Mouse (Mus musculus): ENCODE data around the gene Rbm38. TPM values are rescaled to one million over a fixed set of nuclear protein-coding genes. Genes with fewer than 3 reads are reported as not detected.
A peak's percentile ranks its signal among the peaks of the same experiment; 100 is the strongest.

The Rbm38 gene
- polyA plus RNA-seq, 1 experiment from 2014 or later, result 12.6 TPM

- 62% methylated on average over 4 of the region's 4 CpGs for WGBS (ENCODE audit: missing documents)
- Histone ChIP-seq H3K27ac (no peak overlapping the region), H3K4me3 (ENCODE audit: inconsistent target) (no peak overlapping the region), H3K79me2 (ENCODE audit: inconsistent target) (no peaks in the 10 kb centered on the region), H3K36me3 (ENCODE audit: inconsistent target) (peaks cover 10% of the 10 kb centered on the region; the same call in 1 of the 2 replicates)
Observed at GRCm38 (mm10) chr2:173036611-173037010, 16.3 kb downstream of the Rbm38 start.

GRCm38 (mm10) chr2:173037347-173037746 is 17.0 kb downstream of the Rbm38 start:
- Histone ChIP-seq H3K27ac (no peak overlapping the region), H3K4me3 (ENCODE audit: inconsistent target) (no peak overlapping the region), H3K36me3 (ENCODE audit: inconsistent target) (peaks cover 10% of the 10 kb centered on the region; the same call in 1 of the 2 replicates), H3K79me2 (ENCODE audit: inconsistent target) (no peaks in the 10 kb centered on the region)
- 86% methylated on average over 5 of the region's 5 CpGs for WGBS (ENCODE audit: missing documents)

DNA sequence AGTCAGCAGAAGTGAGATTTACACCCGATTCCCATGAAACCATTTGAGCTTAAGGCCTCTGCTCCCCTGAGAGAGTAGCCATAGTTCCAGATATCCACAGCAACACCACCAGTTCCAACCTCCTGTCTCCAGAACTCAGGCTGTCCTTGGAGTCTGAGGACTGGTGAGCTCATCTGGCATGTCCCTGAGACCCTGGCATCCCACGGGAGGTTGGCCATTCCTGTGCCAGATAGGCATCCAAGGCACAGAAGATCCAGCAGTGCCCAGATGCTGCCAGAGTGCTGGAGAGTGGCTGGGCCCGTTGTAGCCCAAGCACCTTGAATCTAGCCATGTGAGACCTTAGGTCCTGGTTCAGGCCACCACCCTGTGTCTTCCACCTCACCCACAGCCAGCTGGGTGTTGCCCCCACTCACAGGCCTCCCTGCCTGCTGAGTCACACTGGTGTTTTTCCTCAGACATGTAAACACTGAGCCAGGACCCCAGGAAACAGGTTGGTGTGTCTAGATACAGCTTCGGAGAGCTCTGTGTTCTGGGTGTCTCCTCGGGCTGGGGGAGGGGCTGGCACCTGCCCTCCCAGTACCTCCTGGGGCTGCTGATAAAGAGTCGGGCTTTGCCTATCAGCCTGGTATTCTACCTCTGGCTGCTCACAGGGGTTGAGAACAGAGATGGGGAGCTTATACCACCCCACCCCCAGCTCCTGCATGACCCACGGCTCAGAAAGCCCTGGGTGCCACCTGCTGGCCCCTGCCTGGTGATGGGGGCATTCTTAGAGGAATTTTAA is 17.7 kb downstream of the Rbm38 start:
- Histone ChIP-seq H3K79me2 (ENCODE audit: inconsistent target) (no peaks in the 10 kb centered on the region), H3K4me3 (ENCODE audit: inconsistent target) (no peak overlapping the region)
- 62% methylated on average over 7 of the region's 7 CpGs for WGBS (ENCODE audit: missing documents)

DNA sequence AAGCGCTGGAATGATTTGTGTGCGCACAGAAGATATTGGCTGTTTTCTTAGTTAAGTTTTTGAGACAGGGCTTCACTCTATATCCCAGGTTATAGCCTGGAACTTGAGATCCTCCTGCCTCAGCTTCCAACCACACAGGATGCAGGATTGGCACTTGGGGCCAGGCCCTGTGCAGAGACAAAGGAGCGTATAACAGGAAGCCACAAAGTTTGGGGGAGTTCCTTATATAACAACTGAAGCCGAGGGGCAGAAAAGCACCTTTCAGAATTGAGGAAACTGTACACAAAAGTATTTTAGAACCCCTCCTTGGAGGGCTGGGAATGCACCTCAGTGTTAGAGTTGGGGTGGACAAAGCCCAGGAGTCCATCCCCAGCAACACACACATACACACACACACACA is 18.7 kb downstream of the Rbm38 start:
- Histone ChIP-seq H3K79me2 (ENCODE audit: inconsistent target) (no peaks in the 10 kb centered on the region), H3K27ac (no peak overlapping the region), H3K4me3 (ENCODE audit: inconsistent target) (no peak overlapping the region), H3K36me3 (ENCODE audit: inconsistent target) (peaks cover under 1% of the 10 kb centered on the region; the same call in 1 of the 2 replicates)
- 66% methylated on average over 4 of the region's 4 CpGs for WGBS (ENCODE audit: missing documents)

More for the DNA sequence above, 17.7 kb downstream of the Rbm38 start:
- Histone ChIP-seq H3K27ac (no peak overlapping the region), H3K36me3 (ENCODE audit: inconsistent target) (peaks cover 10% of the 10 kb centered on the region; the same call in 1 of the 2 replicates)

DNA sequence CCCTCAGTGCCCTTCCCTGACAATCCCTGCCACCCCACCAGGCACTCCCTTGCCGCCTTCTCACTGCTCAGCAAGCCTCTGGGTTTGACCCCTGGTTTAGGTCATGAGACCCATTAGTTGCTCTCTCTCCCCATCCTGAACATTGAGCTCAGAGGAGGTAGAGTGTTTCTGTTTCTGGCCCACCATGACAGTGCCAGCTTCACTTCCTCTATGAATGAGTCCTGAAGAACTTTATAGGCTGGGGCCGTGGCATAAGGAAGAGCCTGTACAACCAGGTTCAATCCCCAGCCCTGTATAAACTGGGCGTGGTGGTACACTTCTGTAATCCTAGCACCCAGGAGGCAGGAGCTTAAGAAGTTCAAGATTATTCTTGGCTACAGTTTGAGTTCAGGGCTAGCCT is 20.5 kb downstream of the Rbm38 start:
- H3K27ac ChIP-seq, result no peak overlapping the region
- 58% methylated on average over 3 of the region's 3 CpGs for WGBS (ENCODE audit: missing documents)
- H3K4me3 ChIP-seq (ENCODE audit: inconsistent target), result no peak overlapping the region
- H3K36me3 ChIP-seq (ENCODE audit: inconsistent target), result no peaks in the 10 kb centered on the region
- H3K79me2 ChIP-seq (ENCODE audit: inconsistent target), result no peaks in the 10 kb centered on the region

GRCm38 (mm10) chr2:173041242-173041641 is 20.9 kb downstream of the Rbm38 start:
- H3K27ac ChIP-seq, result no peak overlapping the region
- no peaks in the 10 kb centered on the region for H3K79me2 ChIP-seq (ENCODE audit: inconsistent target)
- H3K36me3 ChIP-seq (ENCODE audit: inconsistent target), result no peaks in the 10 kb centered on the region
- 93% methylated on average over 5 of the region's 5 CpGs for WGBS (ENCODE audit: missing documents)
- H3K4me3 ChIP-seq (ENCODE audit: inconsistent target), result no peak overlapping the region

- 92% methylated on average over 1 of the region's 1 CpGs for WGBS (ENCODE audit: missing documents)
- Histone ChIP-seq H3K27ac (no peak overlapping the region), H3K4me3 (ENCODE audit: inconsistent target) (no peak overlapping the region), H3K36me3 (ENCODE audit: inconsistent target) (no peaks in the 10 kb centered on the region), H3K79me2 (ENCODE audit: inconsistent target) (no peaks in the 10 kb centered on the region)
Observed at GRCm38 (mm10) chr2:173041893-173042292, 21.6 kb downstream of the Rbm38 start.

DNA sequence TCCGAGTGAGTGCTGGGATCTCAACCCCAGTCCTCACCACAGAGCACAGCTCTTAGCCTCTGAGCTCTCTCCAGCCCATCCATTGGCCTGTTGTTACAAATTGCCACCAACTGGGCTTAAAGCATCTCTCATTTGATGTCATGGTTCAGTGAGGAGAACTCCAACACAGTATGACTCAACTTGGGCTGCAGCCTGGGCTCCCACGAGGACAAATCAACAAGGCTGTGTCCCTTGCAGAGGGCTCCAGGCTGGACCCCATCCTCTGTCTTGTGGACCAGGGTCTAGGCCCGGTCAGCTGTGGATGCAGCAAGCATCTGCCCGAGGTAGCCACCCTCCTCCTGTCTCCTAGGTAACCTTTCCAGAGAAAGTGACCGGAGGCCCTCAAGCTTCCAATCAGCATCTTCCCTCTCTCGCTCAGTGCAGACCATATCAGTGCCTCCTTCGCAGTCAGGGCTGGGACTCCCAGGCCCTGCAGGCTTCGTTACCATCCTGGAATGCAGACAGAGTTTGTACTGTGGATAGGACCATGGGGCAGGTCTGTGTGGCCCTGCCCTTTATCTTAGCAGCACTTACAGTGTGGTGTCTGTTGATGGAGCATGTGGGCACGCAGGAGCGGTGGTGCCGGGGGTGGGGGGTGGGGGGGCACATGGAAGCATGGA is 22.3 kb downstream of the Rbm38 start:
- H3K36me3 ChIP-seq (ENCODE audit: inconsistent target), result no peaks in the 10 kb centered on the region
- 93% methylated on average over 11 of the region's 11 CpGs for WGBS (ENCODE audit: missing documents)
- H3K4me3 ChIP-seq (ENCODE audit: inconsistent target), result no peak overlapping the region
- no peaks in the 10 kb centered on the region for H3K79me2 ChIP-seq (ENCODE audit: inconsistent target)
- H3K27ac ChIP-seq, result no peak overlapping the region

DNA sequence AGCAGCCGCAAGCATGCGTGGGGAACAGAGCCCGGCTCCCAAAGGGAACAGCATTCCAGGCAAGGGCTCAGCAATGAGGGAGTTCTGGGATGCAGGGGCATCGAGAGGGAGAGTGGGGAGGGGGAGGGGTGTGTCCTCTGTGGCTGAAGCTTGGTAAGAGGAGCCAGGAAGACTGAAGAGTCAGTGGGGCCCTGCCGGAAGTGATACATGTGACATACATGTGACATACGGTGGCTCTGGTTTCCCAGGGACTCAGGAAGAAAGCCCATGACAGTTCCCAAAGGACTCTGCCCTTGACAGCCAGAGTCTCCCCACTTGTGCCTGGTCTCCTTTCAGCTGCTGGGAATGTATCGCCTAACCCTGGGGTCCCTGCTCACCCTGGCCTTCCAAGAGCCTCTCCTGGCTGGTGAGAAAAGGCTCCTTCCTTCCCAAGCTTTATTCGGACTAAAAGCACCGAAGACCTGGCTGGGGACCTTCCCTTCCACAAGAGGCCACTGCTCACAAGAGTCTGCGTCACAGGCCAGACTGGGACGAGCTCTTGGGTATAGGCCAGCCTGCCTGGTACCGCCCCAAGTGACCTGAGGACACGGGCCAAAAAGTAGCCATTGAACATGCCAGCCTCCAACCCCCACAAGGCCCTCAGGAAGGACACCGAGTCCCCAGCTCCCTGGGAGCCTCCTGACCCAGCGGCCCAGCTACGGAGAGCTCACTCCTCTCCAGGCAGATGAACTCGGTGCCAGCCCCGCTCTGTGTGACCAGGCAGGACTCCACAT is 24.1 kb downstream of the Rbm38 start:
- H3K4me3 ChIP-seq (ENCODE audit: inconsistent target), result no peak overlapping the region
- 83% methylated on average over 18 of the region's 18 CpGs for WGBS (ENCODE audit: missing documents)
- H3K79me2 ChIP-seq (ENCODE audit: inconsistent target), result no peaks in the 10 kb centered on the region
- H3K36me3 ChIP-seq (ENCODE audit: inconsistent target), result no peaks in the 10 kb centered on the region
- H3K27ac ChIP-seq, result no peak overlapping the region

DNA sequence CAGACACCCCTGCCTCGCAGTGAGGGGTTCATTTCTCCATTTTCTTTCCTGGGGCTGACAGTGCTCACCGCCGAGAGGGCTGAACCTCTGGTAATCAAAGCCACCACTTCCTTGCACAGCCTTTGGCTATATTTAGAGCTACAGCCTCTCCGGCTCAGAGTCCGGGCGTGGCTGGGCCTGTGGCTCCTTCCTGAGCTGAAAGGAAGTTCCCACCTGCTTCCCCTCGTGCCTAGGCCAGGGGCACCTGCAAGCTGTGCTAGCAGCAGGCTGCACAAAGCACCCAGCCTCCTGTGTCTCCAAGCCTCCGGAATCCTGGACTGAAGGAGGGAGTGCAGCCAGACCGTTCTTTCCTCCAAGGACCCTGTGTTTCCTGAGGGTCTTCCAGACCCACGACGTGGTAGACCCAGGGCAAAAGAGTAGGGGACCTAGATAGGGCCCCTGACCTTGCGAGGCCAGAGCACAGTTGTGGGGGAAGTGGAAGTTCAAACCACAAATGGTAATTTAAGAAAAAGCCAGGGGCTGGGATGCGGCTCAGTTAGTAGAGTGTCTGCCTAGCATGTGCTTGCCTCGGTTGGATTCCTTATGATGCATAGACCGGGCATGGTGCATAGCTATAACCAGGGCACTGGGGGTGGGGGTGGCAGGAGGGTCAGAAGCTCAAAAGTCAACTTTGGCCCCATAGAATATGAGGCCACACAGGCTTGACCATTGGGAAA is 26.4 kb downstream of the Rbm38 start:
- no peaks in the 10 kb centered on the region for H3K79me2 ChIP-seq (ENCODE audit: inconsistent target)
- peak overlapping the region; percentile 48 for H3K27ac ChIP-seq
- no peak overlapping the region for H3K4me3 ChIP-seq (ENCODE audit: inconsistent target)
- WGBS (ENCODE audit: missing documents), result 4% methylated on average over 15 of the region's 15 CpGs
- H3K36me3 ChIP-seq (ENCODE audit: inconsistent target), result no peaks in the 10 kb centered on the region

DNA sequence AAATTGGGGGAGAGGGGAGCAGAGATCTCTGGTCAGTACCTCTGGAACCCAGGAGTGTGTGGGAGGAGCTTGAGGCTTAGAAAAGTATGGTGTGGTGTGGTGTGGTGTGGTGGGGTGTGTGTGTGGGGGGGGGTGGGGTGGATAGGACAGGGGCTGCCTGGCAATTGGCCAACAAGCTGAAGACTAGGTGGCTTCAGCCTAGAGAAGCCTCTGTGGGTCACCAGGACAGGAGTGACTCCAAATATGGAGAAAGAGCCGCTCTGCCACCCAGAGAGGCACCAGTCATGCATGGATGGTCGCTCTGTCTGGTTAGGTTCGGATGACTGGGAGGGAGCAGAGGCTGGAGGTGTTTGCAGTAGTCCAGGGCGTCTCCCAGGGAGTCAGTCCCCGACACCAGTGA is 27.2 kb downstream of the Rbm38 start:
- Histone ChIP-seq H3K27ac (no peak overlapping the region), H3K79me2 (ENCODE audit: inconsistent target) (no peaks in the 10 kb centered on the region), H3K4me3 (ENCODE audit: inconsistent target) (no peak overlapping the region), H3K36me3 (ENCODE audit: inconsistent target) (no peaks in the 10 kb centered on the region)
- 95% methylated on average over 5 of the region's 5 CpGs for WGBS (ENCODE audit: missing documents)

GRCm38 (mm10) chr2:173048041-173048745 is 27.9 kb downstream of the Rbm38 start:
- no peak overlapping the region for H3K4me3 ChIP-seq (ENCODE audit: inconsistent target)
- 81% methylated on average over 17 of the region's 17 CpGs for WGBS (ENCODE audit: missing documents)
- H3K79me2 ChIP-seq (ENCODE audit: inconsistent target), result no peaks in the 10 kb centered on the region
- no peak overlapping the region for H3K27ac ChIP-seq
- H3K36me3 ChIP-seq (ENCODE audit: inconsistent target), result no peaks in the 10 kb centered on the region

DNA sequence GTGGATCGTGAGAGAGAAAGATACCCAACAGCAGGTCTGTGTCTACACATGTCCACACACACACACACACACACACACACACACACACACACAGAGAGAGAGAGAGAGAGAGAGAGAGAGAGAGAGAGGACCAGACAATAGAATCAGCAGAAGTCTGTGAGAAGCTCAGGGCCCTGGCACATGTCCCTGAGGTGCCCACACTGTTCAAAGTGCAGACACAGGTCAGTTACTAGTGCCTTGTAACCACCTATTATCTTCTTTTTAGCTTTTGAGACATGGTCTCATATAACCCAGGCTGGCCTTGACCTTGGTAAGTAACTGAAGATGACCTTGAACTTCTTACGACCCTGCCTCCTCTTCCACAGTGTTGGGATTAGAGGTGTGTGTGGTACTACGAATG is 28.9 kb downstream of the Rbm38 start:
- WGBS (ENCODE audit: missing documents), result 89% methylated on average over 3 of the region's 3 CpGs
- Histone ChIP-seq H3K4me3 (ENCODE audit: inconsistent target) (no peak overlapping the region), H3K27ac (no peak overlapping the region)

DNA sequence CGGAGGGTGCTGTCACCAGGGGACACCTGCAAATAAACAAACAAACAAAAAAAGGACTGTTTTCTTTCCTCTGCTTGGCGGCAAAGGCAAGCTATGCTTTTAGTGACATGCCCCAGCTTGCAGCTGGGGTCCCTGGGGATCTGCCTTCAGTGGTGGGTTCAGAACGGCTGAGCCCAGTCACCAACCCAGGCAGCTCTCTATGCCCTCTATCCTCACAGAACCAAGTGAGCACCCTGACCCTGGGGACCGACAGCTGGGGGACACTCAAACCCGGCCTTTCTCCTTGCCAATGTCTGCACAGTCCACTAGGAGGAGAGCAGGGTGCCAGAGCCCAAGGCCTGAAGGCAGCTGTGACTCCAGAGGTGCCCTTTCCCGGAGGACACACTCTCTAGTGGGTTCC is 29.5 kb downstream of the Rbm38 start:
- Histone ChIP-seq H3K36me3 (ENCODE audit: inconsistent target) (no peaks in the 10 kb centered on the region), H3K27ac (no peak overlapping the region), H3K4me3 (ENCODE audit: inconsistent target) (no peak overlapping the region), H3K79me2 (ENCODE audit: inconsistent target) (no peaks in the 10 kb centered on the region)
- 84% methylated on average over 6 of the region's 6 CpGs for WGBS (ENCODE audit: missing documents)

More for the DNA sequence above, 28.9 kb downstream of the Rbm38 start:
- Histone ChIP-seq H3K79me2 (ENCODE audit: inconsistent target) (no peaks in the 10 kb centered on the region), H3K36me3 (ENCODE audit: inconsistent target) (no peaks in the 10 kb centered on the region)

Measured in macrophage (primary cell).